Mouse (Mus musculus): ENCODE measurements around the gene Ccnjl. TPM values are rescaled to one million over a fixed set of nuclear protein-coding genes. Genes with fewer than 3 reads are reported as not detected.
A peak's percentile ranks its signal among the peaks of the same experiment; 100 is the strongest.

Gene Ccnjl
- polyA plus RNA-seq, 1 experiment = 0.57 TPM

- Histone ChIP-seq H3K4me3 (replicated peaks; ENCODE audit: control insufficient read depth, low read depth, low read length) (no peak overlapping the region), H3K4me1 (ENCODE audit: control insufficient read depth, insufficient read depth, low read length) (no peaks in the 10 kb centered on the region; the same call in 1 of the 2 replicates), H3K27ac (ENCODE audit: control insufficient read depth, insufficient read depth, low read depth, low read length, poor library complexity) (no peak overlapping the region)
- WGBS = 82% methylated on average over 9 of the region's 9 CpGs
- no peak for TF ChIP-seq POLR2A (IDR thresholded peaks at IDR 0.05; ENCODE audit: borderline replicate concordance, control insufficient read depth, low read depth, low read length)
- TF ChIP-seq CTCF (IDR thresholded peaks at IDR 0.05; ENCODE audit: control insufficient read depth, insufficient read depth, low read length) = no peak
Observed at GRCm38 (mm10) chr11:43485855-43486254, 42.7 kb upstream of the Ccnjl start.

GRCm38 (mm10) chr11:43492663-43493062 lies 35.9 kb upstream of the Ccnjl start:
- Histone ChIP-seq H3K4me1 (ENCODE audit: control insufficient read depth, insufficient read depth, low read length) (no peaks in the 10 kb centered on the region), H3K27ac (ENCODE audit: control insufficient read depth, insufficient read depth, low read depth, low read length, poor library complexity) (no peak overlapping the region), H3K4me3 (replicated peaks; ENCODE audit: control insufficient read depth, low read depth, low read length) (no peak overlapping the region)
- TF ChIP-seq POLR2A (IDR thresholded peaks at IDR 0.05; ENCODE audit: borderline replicate concordance, control insufficient read depth, low read depth, low read length) (no peak), CTCF (IDR thresholded peaks at IDR 0.05; ENCODE audit: control insufficient read depth, insufficient read depth, low read length) (peak; percentile 88)
- 32% methylated on average over 7 of the region's 7 CpGs for whole genome bisulfite sequencing

- TF ChIP-seq POLR2A (IDR thresholded peaks at IDR 0.05; ENCODE audit: borderline replicate concordance, control insufficient read depth, low read depth, low read length) (no peak), CTCF (IDR thresholded peaks at IDR 0.05; ENCODE audit: control insufficient read depth, insufficient read depth, low read length) (peak; percentile 77)
- 35% methylated on average over 6 of the region's 6 CpGs for WGBS
- Histone ChIP-seq H3K4me1 (ENCODE audit: control insufficient read depth, insufficient read depth, low read length) (no peaks in the 10 kb centered on the region), H3K4me3 (replicated peaks; ENCODE audit: control insufficient read depth, low read depth, low read length) (no peak overlapping the region), H3K27ac (ENCODE audit: control insufficient read depth, insufficient read depth, low read depth, low read length, poor library complexity) (no peak overlapping the region)
Observed at GRCm38 (mm10) chr11:43493815-43494409, 34.7 kb upstream of the Ccnjl start.

GRCm38 (mm10) chr11:43495037-43495436 lies 33.5 kb upstream of the Ccnjl start:
- WGBS = 71% methylated on average over 8 of the region's 8 CpGs
- no peak overlapping the region for H3K27ac ChIP-seq (ENCODE audit: control insufficient read depth, insufficient read depth, low read depth, low read length, poor library complexity)
- TF ChIP-seq CTCF (IDR thresholded peaks at IDR 0.05; ENCODE audit: control insufficient read depth, insufficient read depth, low read length) (no peak), POLR2A (IDR thresholded peaks at IDR 0.05; ENCODE audit: borderline replicate concordance, control insufficient read depth, low read depth, low read length) (no peak)
- no peak overlapping the region for H3K4me3 ChIP-seq (replicated peaks; ENCODE audit: control insufficient read depth, low read depth, low read length)
- no peaks in the 10 kb centered on the region for H3K4me1 ChIP-seq (ENCODE audit: control insufficient read depth, insufficient read depth, low read length)

DNA sequence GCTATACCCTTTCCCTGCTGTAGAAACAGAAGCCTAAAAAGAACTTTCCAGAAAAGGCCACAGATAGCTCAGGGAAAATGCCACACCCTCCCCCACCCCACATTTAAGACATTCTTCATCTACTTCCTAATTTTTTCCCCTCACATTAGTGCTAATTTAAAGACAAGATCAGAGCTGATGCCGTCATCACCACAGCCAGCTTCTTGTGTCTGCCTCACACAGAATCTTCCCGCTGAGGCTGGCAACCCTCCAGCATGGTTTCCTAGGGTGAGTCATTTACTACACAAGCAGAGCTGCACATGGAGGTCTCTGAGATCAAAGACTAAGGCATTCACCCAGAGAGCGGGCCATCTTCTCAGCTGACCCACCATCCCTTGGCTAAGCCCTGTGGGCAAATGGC lies 33.1 kb upstream of the Ccnjl start:
- Histone ChIP-seq H3K4me1 (ENCODE audit: control insufficient read depth, insufficient read depth, low read length) (no peaks in the 10 kb centered on the region), H3K4me3 (replicated peaks; ENCODE audit: control insufficient read depth, low read depth, low read length) (no peak overlapping the region), H3K27ac (ENCODE audit: control insufficient read depth, insufficient read depth, low read depth, low read length, poor library complexity) (no peak overlapping the region)
- TF ChIP-seq POLR2A (IDR thresholded peaks at IDR 0.05; ENCODE audit: borderline replicate concordance, control insufficient read depth, low read depth, low read length) = no peak
- TF ChIP-seq CTCF (IDR thresholded peaks at IDR 0.05; ENCODE audit: control insufficient read depth, insufficient read depth, low read length) = no peak
- 25% methylated on average over 3 of the region's 3 CpGs for WGBS

GRCm38 (mm10) chr11:43501256-43501655 lies 27.3 kb upstream of the Ccnjl start:
- TF ChIP-seq POLR2A (IDR thresholded peaks at IDR 0.05; ENCODE audit: borderline replicate concordance, control insufficient read depth, low read depth, low read length) = no peak
- no peak for TF ChIP-seq CTCF (IDR thresholded peaks at IDR 0.05; ENCODE audit: control insufficient read depth, insufficient read depth, low read length)
- H3K4me1 ChIP-seq (ENCODE audit: control insufficient read depth, insufficient read depth, low read length) = no peaks in the 10 kb centered on the region
- no peak overlapping the region for H3K4me3 ChIP-seq (replicated peaks; ENCODE audit: control insufficient read depth, low read depth, low read length)
- no peak overlapping the region for H3K27ac ChIP-seq (ENCODE audit: control insufficient read depth, insufficient read depth, low read depth, low read length, poor library complexity)
- 67% methylated on average over 6 of the region's 6 CpGs for WGBS

DNA sequence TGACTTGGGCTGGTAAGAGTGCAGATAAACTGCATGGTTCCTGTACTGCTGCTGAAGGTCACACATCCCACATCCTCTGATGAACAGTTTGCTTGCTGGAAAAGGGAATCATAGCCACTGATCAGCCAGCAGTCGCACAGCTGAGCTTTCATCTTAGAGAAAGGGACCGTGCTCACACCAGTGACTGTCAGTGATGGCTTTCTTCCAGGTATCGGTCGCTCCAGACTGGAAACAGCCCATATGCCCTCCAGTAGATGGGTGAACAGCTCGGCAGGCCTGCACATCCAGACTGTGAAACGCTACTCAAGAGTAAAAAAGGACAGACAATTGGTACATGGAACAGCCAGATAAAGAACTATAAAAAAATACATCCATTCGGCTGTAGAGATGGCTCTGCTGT lies 23.4 kb upstream of the Ccnjl start:
- Histone ChIP-seq H3K4me3 (replicated peaks; ENCODE audit: control insufficient read depth, low read depth, low read length) (no peak overlapping the region), H3K4me1 (ENCODE audit: control insufficient read depth, insufficient read depth, low read length) (peaks cover 2% of the 10 kb centered on the region; the same call in 1 of the 2 replicates), H3K27ac (ENCODE audit: control insufficient read depth, insufficient read depth, low read depth, low read length, poor library complexity) (no peak overlapping the region)
- 83% methylated on average over 7 of the region's 7 CpGs for WGBS
- TF ChIP-seq CTCF (IDR thresholded peaks at IDR 0.05; ENCODE audit: control insufficient read depth, insufficient read depth, low read length) (no peak), POLR2A (IDR thresholded peaks at IDR 0.05; ENCODE audit: borderline replicate concordance, control insufficient read depth, low read depth, low read length) (no peak)

- TF ChIP-seq CTCF (IDR thresholded peaks at IDR 0.05; ENCODE audit: control insufficient read depth, insufficient read depth, low read length) (no peak), POLR2A (IDR thresholded peaks at IDR 0.05; ENCODE audit: borderline replicate concordance, control insufficient read depth, low read depth, low read length) (no peak)
- Histone ChIP-seq H3K4me3 (replicated peaks; ENCODE audit: control insufficient read depth, low read depth, low read length) (no peak overlapping the region), H3K27ac (ENCODE audit: control insufficient read depth, insufficient read depth, low read depth, low read length, poor library complexity) (no peak overlapping the region), H3K4me1 (ENCODE audit: control insufficient read depth, insufficient read depth, low read length) (peaks cover 2% of the 10 kb centered on the region; the same call in 1 of the 2 replicates)
- 79% methylated on average over 6 of the region's 6 CpGs for WGBS
Observed at GRCm38 (mm10) chr11:43507976-43508375, 20.6 kb upstream of the Ccnjl start.

DNA sequence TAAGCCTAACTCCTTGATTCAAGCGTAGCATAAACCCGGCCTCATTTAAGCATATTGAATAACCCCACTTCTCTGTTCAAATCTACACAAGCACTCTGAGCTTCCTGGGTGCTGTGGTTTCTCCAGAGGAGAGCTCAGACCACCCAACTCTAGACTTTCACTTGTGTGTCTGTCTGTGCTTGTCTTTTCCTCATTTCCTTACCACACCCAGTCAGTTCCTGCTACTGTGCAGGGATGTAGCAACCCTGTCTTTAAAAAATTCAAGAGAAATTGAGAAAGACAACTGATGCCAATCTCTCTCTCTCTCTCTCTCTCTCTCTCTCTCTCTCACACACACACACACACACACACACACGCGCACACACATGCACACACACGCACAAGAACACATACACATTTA lies 18.7 kb upstream of the Ccnjl start:
- H3K4me3 ChIP-seq (replicated peaks; ENCODE audit: control insufficient read depth, low read depth, low read length) = no peak overlapping the region
- 66% methylated on average over 5 of the region's 5 CpGs for WGBS
- H3K4me1 ChIP-seq (ENCODE audit: control insufficient read depth, insufficient read depth, low read length) = peaks cover 2% of the 10 kb centered on the region; the same call in 1 of the 2 replicates
- H3K27ac ChIP-seq (ENCODE audit: control insufficient read depth, insufficient read depth, low read depth, low read length, poor library complexity) = no peak overlapping the region
- no peak for TF ChIP-seq POLR2A (IDR thresholded peaks at IDR 0.05; ENCODE audit: borderline replicate concordance, control insufficient read depth, low read depth, low read length)
- TF ChIP-seq CTCF (IDR thresholded peaks at IDR 0.05; ENCODE audit: control insufficient read depth, insufficient read depth, low read length) = no peak
